Mouse (Mus musculus) NIH3T3 (cell line): ENCODE results near the gene Dpf1.

Source experiments
- DNase-seq: peaks from one replicate; pipeline ENCODE4 v3.0.0-alpha.2; 2012; ENCODE audit warnings: low read depth

Dpf1 gene

DNA sequence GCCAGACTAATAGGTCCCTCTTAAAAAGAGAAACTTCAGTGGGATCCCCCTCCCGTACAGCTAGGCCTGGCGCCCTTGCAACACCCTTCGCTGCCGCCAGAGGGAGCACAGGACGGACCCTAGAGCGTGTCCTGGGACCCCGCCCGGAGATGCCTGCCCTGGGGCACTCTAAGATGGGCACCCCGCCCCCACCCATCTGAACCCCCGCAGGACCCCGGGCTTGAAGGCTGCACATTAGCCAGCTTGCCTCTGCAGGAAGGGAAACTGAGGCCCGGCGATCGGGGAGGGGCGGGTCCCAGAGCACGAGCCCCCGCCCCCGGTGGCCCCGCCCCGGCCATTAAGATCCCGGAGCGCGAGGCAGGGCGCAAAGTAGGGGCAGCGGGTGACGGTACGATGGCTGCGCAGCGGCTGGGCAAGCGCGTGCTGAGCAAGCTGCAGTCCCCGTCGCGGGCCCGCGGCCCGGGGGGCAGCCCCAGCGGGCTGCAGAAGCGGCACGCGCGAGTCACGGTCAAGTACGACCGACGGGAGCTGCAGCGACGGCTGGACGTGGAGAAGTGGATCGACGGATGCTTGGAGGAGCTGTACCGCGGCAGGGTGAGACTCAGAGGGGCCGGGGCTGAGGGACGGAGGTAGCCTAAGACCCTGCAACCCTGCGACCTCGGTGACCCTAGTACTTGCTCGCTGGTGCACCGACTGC is 14.7 kb upstream of the Dpf1 start, which contains the start of gene Ppp1r14a:
Ppp1r14a (plus strand) TSS at position 367 of the 697 bp plus-strand sequence.
- peak; percentile 42 for DNase-seq

DNA sequence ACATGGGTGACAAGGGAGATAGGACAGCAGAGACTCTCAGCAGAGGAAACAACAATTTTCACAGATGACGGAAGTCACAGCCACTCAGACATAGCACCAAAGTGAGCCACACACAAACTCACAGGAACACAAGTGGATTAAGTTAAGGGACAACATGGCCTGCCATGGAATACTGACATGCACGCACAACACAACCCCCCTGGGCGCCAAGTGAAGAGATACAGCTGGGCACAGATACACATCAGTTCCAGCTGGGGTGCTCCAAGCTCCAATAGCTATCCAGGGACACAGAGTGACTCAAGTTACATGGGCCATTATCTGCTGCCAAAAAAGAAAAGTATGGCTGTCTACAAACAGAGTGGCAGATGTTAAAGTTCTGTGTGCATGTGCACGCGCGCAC is 13.9 kb upstream of the Dpf1 start:
- no peak for DNase-seq

DNA sequence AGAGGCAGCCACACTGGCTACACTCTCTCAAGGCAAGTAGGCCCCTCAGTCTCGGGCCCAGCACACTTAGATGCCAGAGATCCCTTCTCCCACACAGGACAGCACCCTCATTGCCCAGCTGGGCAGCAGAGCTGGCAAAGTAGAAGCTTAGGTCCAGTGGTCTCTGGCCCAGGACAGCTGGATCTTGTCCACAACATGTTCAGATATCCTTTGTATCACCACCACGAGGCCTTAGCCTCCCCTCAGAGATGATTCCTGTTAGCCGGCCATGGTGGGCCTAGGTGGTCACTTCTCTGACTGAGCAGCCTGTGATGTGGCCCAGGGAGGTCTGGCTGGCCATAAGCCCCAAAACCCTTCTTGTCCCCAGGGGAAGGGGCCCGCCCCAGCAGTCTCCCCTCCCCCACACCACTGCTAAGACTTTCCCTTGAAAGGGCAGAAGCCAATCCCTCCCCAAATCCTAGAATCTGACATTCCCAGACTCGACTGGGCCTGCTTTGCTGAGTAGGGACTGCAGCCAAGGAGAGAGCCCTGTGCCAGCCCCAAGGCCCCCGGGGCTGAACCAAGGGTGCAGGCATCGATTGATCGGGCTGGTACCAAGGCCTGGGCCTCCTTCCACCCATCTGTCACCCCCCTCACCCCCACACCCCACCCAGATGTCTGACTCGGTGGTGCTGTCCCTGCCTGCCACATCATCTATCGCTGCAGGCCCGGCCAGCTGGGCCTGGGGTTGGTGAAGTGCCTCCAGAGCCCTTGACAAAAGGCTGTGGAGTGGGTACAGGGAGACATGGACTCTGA is 12.9 kb upstream of the Dpf1 start:
- DNase-seq: no peak

DNA sequence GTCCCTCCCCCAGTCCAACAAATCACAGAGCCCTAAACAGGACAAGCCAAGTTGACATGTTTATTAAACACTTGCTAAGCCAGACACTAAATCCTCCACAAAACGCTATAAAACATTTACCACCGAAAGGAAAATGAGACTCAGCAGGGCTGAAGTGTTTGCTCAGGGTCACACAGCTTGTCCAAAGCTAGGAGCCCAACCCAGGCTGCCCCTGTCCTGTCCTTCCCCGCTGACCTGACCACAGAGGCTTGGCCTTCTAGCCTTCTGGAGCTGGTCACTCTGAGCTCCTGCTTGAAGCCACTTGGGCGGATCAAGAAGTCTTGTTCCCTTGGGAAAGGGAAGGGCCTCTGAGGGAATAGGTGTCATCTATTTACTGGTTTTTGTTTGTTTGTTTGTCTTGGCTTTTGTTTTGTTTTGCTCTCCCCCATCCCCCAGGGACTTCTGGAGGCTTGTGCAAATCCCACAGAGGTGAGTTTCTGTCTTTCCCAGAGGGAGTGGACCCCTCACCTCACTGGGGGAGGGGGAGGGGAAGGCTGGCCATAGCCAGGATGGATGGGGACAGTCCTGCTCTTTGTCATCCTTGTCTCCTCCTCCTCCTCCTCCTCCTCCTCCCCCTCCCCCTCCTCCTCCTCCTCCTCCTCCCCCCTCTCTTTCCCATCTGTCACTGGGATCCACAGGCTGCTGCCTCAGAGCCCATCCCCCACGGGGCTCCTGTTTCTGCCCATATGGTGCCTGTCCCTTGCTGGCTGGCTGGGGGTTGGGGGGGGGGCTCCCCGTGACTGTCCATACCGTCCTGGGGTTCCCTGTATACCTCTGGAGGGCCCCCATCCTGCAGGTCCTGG is 11.9 kb upstream of the Dpf1 start:
- no peak for DNase-seq

DNA sequence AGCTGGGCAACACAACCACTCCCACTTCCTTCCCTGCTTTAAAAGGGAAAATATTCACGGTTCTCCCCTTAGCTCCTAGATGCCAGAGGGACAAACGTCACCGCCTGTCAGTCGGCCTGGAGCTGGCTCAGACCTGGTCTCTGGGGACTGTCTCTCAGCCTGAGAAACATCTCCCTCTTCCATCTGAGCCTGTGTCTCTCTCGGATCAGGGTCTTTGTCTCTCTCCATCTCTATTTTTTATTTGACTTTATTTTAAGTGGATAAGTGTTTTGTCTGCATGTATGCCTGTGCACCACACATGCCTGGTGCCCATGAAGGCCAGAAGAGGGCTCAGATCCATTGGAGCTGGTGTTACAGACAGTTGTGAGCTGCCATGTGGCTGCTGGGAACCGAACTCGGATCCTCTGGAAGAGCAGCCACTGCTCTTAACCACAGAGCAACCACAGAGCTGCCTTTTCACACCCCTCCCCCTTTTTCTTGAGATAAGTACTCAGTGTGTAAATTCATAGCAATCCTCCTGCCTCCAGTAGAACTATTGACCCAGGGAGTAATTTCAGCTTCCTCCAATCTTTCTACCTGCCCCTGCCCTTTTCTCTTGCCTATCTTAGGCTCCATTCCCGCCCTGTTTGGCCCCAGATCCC is 11.2 kb upstream of the Dpf1 start:
- DNase-seq: no peak

DNA sequence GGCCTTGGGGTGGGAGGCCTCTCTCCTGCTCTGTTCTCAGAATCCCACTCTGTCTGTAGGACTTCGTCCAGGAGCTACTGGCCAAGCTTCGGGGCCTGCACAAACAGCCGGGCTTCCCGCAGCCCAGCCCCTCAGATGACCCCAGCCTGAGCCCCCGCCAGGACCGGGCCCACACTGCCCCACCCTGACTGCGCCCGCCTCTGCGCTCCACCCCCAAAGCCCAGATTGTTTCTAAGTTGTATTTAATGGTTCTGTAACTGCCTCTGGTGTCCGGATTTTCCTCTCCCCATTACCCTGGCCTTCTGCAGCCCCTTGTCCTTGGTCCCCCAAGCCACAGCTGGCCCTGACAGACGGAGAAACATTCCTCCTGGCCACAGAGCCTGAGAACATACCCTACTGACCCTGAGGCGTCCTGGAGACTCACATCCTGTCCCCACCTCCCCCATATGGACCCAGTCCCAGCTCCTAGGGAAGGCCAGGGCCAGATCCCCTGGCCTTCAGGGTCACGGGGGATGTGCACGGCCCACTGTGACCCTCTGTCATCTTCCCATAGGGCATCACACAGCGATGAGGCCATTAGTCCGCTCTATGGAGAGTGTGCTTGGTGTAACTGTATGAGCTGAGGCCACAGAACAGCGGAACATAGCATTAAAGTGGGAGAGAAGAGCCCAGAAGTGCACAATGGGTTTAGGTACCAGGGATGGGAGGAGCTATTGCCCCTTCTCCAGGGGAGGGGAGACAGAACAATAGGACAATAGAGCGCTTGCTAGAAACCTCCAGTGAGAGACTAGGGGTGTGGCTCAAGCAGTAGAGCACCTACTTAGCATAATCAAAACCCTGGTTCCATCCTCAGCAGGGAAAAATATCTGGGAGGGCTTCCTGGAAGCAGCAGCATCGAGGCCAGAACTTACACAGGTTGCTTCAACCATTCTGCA is 10.4 kb upstream of the Dpf1 start:
- no peak for DNase-seq

DNA sequence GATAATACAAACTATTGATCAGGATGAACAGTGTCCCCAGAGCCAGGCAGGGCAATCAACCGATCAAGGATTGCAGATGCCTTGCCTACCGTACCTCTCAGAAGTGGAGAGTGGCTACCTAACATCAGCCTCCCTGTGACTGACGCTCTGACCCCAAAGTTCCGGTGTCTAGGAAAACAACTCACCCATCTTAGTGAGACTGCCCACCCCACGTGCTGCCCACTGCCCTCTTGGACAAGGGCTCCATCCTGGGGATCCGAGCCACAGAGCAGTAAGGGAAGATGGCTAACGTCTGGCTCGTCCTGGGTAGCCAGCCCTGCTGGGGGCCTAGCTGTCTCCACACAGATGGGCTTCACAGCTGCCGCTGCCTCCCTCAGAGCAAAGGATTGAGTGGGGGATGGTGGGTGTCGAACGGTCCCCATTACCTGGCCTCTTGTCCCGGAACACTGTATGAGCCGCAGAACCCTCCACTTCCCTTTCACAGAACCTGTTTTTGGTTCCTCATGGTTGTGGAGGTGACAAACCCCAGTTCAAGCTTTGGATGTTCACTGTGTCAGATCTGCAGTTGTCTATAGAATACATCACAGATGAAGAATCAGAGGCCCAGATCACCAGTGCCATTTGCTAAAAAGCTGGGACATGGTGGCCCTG is 9.5 kb upstream of the Dpf1 start:
- DNase-seq: no peak

DNA sequence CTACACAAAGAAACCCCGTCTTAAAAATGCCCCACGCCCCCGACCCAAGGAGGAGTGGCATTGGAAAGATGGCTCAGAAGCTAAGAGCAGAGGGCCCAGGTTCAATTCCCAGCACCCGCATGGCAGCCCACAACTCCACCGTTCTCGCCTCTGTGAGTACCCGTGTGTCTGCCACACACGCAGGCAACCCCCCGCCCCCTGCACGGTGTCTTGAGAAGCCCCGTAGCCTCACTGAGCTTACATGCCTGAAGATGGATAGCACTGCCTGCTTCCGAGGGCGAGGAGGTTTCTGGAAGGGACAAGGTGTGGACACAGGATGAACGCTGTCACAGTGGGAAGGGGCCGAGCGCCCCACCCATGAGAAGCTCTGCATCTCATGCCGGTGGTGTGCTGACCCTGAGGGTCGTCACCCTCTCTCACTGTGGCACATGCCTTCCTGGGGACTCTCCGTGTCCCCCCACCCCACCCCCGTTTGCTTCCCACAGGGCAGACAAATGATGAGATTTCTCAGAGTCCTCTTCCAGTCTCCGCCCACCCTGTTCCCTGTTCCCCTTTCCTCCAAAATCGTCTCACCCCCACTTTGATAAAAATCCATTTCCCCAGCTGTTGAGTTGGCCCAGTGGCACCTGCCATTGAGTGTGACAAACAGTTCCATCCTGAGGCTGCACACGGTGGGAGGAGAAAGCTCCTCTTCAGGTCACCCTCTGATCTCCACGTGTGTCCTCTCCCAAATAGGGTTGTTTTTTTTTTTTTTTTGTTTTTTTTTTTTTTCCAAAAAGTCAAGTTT is 7.7 kb upstream of the Dpf1 start:
- no peak for DNase-seq

DNA sequence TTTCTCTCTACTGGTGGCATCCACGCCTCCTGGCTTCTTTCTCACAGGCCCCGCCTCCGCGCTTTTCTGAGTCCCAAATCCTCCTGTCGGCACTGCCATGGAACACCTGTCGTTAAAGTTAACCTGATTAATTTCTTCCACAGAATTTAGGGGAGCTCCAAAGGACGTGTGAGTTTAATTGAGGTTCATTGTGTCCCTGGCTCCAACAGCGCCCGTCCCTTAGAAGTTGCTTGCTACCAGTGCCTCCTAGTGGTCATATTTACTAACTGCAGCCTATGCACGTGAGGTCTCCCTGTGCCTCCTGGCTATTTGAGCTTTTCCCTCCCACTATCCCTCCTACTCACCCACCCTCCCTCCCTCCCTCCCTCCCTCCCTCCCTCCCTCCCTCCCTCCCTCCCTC is 6.8 kb upstream of the Dpf1 start:
- DNase-seq: peak; percentile 88

DNA sequence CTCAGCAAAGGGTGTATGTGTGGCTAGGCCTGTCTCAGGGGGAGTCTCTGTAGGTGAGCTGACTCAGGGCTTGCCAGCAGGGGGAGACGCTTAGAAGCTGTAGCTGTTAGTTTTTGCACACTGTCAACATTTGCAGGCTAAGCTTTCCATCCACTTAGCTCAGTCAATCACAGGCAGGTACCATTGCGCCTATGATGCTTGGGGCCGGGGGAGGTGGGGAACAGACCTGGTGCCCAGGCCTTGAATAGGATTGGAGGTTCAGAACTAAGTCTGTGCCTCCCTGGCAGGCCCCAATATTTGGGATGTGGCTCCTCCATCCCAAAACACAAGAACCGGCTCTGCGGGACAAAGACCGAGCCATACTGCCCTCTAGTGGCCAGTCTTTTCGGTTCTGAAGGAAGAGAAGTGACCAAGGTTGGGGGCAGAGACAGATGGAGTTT is 2.6 kb upstream of the Dpf1 start:
- DNase-seq: peak; percentile 88

DNA sequence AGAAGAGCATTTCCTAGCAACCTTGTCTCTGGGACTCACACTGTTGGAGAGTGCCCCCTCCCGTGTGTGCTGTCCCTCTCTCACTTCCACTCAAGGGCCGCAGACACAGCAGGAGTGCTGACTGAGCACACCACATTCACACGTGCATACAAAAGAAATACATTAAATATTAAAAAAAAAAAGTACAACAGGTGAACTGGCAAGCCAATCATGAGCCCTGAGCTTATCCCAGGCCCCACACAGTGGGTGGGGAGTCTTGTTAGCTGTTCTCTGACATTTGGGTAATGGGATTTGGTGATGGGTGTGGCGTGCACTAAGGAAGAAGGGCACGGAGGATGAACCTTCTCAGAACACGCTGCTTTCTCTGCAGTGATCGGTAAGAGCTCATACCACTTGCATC is 1.1 kb upstream of the Dpf1 start:
- DNase-seq: no peak

DNA sequence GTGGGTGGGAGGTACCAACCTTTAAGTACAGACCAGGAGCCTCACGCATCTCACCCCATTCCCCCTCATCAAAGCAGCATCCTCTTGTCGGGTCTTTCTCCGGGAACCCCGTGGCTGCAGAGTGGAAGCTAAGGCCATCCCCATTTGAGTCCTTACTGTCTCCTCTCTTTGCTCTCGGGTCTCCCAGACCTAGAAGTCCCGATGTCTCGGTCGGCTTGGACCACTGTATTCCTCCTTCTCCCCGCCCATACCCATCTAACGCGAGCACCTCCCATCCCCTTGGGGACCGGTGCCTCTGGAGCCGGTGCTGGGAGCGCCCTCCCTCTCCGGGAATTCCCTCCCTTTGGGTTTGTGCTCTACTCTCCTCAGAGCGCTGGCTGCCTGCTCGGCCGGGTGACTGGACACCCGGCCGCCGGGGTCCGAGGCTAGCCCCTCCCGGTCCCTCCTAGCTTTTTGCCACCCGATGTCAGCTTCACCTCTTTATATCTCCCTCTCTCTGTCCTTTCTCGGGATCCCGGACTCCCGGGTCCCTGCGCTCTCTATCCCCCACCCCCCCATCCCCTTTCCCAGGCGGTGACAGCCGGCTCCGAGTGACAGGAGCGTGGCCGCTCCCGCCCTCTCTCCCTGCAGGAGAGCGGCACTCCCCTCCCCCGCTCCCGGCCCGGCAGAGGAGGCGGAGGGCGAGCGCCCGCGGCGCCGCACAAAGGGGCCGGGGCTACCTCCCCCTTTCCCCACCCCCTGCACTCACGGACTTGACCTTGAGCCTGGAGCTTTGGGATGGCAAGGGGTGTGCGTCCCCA is 912 bp downstream of the Dpf1 start:
- peak; percentile 37 for DNase-seq

DNA sequence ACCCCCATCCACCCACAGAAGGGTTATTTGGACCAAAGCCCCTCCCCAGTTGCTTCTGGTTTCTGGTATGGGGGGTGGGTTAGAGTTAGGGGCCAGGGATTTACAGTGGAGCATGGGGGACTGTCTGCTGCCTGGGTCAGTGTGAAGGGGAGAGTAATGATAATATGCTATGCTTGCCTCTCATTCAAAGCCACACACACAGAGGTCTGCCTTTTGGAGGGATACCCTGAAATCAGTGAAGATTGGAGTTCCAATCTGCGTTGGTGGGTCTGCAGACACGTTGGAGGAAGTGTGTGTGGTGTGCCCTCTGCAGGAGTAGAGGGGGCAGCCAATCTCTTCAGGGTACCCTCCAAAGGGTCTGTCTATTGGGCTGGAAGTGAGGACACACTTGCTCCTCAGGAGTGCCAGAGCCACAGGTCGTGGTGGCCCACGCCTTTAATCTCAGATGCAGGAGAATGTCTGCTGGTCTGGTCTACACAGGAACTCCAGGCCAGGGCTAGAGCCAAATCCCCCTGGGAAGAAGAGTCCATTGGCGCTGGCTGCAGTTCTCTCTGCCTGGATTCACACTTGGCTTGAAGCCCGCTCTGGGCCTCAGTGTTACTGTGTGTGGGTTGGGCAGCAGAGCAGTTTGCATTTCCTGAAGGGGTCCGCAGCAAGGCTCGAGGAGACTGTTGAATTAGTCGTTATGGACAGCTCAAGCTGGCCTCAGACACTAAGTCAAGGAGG is 1.7 kb downstream of the Dpf1 start:
- DNase-seq: no peak

DNA sequence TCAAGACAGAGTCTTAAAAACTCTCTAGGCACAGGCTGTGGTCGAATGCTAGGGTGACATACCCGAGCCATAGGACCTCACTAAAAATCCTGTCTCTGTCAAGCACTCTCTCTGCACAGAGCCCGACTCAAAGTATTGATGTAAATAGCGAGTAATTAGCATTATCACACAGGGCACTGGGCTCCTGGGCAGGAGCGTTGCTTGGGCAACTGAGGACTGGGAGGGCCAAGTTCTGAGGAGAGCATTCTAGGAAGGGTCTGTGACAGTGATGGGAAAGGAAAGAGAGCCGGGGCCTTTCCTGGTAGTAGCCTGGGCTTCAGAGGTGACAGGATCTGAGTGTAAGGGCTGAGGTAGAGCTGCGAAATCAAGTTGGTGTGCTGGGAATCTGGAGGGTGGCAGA is 2.4 kb downstream of the Dpf1 start:
- no peak for DNase-seq

DNA sequence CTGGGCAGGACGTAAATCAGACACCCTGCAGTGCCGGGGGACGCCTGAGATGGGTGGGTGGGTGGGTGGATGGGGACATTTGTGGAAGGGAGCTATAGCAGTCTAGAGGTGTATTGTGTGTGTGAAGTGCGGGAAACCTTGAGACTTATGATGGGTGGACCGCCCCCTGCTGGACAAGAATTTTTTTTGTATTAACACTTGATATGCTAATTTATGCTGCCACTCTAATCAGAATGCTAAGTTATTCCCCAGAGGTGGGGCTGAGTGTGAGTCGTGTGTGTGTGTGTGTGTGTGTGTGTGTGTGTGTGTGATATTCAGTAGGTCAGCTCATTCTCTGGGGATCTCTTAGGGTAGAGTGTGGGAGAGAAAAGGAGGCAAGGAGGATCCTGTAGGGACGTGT is 2.9 kb downstream of the Dpf1 start:
- peak; percentile 75 for DNase-seq

DNA sequence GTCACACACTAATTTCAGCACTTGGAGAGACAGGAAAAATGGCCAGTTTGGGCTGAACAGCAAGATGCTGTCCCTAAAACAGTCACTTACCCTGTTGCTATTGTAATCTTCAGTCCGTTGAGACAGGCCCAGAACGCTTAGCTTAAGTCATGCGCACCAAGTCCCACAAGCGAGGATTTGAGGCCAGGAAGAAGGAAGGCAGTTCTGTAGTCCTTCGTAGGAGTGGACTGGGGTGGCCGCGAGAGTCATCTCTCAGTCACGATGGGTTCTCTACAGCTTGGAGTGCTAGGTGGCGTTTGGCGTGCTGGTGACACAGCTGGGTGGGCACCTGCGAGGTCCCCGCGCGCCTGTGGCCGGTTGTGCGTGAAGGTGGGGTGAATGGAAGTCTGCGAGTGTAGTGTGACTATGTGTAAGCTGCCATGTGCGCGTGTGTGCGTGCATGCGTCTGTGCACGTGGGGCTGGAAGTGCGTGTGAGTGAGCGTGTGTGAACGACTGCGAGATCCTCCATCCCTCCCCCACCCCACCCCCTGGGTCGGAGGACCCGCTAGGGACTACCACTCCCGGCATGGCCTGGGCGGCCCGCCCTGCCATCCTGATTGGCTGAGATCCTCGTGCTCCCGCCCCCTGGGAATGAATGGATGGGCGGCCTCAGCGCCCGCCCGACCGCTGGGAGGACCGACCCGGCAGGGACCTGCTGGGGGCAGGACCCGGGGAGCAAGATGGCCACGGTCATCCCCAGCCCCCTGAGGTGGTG is 3.8 kb downstream of the Dpf1 start:
- peak; percentile 95 for DNase-seq

DNA sequence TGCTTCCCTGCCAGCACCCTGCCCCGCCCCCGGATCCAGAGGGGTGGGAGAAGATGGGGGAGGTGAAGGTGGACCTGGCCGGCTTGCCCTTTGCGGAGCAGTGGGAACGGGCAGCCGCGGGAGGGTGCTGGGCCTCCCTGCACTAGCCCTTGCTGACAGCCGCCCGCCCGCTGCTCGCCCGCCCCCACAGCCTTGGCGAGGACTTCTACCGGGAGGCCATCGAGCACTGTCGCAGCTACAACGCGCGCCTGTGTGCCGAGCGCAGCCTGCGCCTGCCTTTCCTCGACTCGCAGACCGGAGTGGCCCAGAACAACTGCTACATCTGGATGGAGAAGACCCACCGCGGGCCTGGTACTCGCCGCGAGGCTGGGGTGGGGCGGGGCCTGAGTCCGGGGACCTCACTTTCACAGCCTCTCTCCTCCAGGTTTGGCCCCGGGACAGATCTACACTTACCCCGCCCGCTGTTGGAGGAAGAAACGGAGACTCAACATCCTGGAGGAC is 5.5 kb downstream of the Dpf1 start:
- DNase-seq: no peak
